Mouse (Mus musculus): ENCODE data around the gene Olfr1090.

Gene Olfr1090

DNA sequence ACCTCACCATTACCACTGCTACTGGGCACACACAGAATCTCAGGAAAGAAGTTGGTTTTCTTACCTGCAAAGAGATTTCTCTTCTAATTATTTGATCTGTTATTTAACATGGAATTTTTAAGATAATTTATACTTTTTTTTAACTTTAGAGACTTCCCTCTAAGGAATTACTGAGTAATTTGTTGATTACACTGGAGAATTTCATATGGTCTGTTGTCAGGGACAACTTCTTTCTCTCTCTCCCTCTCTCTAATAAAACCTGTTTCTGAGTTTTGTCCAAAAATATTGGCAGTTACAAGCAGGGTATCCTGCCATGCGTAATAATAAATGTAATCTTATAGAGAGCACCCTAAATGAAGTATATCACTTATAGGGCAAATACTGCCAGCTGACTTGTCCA is at the start of gene Olfr1090:
Olfr1090 (minus strand) TSS at position 101 of the 400 bp plus-strand sequence.
- DNase-seq (ENCODE audit: low spot score): no peak

DNA sequence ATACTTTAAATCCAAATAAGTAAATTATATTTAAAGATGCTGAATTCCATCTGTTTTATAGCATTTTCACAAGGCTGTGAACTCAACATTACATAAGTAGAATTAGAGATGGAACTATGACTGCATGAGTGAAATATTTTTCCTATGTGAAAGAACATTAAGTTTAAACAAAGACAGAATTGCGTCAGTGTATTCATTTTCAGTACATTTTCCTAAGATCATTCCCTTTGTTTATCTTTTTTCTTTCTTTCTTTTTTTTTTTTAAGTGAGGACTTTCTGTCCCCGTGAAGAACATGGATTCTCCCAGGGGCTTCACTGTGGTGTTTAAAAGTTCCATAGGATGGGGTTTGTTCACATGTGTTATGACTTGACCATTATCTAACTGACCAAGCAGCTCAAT is 23.4 kb upstream of the Olfr1090 start, which contains the start of gene Olfr1093:
Olfr1093 (plus strand) TSS at position 301 of the 400 bp plus-strand sequence.
- DNase-seq (ENCODE audit: low spot score): no peak

DNA sequence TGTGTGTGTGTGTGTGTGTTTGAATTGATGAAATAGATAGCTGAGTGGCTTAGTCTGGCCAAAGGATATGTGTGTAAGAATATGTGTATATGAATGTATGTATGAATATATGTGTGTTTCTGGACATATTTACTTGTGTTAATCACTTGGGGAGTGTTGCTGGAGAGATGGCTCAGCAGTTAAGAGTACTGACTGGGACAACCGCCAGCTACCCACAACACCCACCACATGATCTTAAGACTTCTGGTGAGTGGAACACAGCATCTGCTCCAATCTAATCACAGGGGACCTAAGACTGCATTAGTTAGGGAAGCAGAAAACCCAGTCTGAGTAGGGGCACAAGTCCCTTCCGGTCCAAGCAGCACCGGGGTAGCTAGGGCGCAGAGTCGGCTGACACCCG is 2.3 kb upstream of the Olfr1090 start:
- DNase-seq (ENCODE audit: low spot score): no peak

DNA sequence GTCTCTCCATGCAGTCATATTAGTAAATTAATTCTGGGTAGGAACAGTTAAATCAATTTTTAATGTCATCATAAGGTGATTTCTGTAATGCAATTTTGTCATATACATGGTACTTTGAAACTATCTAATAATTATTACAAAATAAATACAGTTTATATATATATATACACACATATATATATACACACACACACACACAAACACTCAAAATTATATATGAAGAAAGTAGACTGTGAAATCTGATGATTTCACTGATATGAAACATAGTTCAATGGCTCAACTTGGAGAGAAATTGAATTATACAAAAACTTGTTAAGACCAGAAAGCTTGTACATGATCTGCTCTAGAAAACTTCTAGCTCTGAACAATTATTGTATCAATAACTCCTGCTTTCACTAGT is 25.2 kb downstream of the Olfr1090 start, which contains the start of gene Olfr1089:
Olfr1089 (minus strand) TSS at position 101 of the 400 bp plus-strand sequence.
- no peak for DNase-seq (ENCODE audit: low spot score)
